Mouse (Mus musculus) midbrain, embryonic 14.5 days (tissue): ENCODE results near the gene Ssu72. TPM values are rescaled to one million over a fixed set of nuclear protein-coding genes. Genes with fewer than 3 reads are reported as not detected.
A peak's percentile ranks its signal among the peaks of the same experiment; 100 is the strongest.

Experiments used
- ATAC-seq: fragments of 200-750 bp; cut with Nextera tagmentation; 2 replicates; pipeline ENCODE4 v1.8.0; 2017; ENCODE audit warnings: moderate number of reproducible peaks, moderate library complexity; ENCODE audit not compliant: low FRiP score, low TSS enrichment
- DNase-seq: peaks from one replicate; pipeline ENCODE4 v3.0.0-alpha.2; 2015
- H3K27ac ChIP-seq: fragments of 300-500 bp; sonication (generic); replicated peaks from 2 replicates; pipeline ENCODE4 v1.5.1; 2014; ENCODE audit warnings: mild to moderate bottlenecking, low read depth, low read length, moderate library complexity
- H3K27me3 ChIP-seq: fragments of 300-500 bp; sonication (generic); 2 replicates; pipeline ENCODE4 v1.6.1; 2014; ENCODE audit warnings: low read length, control low read depth, mixed read lengths; ENCODE audit not compliant: control insufficient read depth, insufficient read depth
- H3K36me3 ChIP-seq: fragments of 300-500 bp; sonication (generic); 2 replicates; pipeline ENCODE4 v1.6.1; 2014; ENCODE audit warnings: low read length, control low read depth; ENCODE audit not compliant: control insufficient read depth, insufficient read depth
- H3K4me1 ChIP-seq: fragments of 300-500 bp; sonication (generic); 2 replicates; pipeline ENCODE4 v1.6.1; 2014; ENCODE audit warnings: mild to moderate bottlenecking, antibody characterized with exemption, low read length, control low read depth; ENCODE audit not compliant: control insufficient read depth, insufficient read depth
- H3K4me2 ChIP-seq: fragments of 300-500 bp; sonication (generic); 2 replicates; pipeline ENCODE4 v1.6.1; 2014; ENCODE audit warnings: mild to moderate bottlenecking, low read length, moderate library complexity
- H3K4me3 ChIP-seq: fragments of 300-500 bp; sonication (generic); replicated peaks from 2 replicates; pipeline ENCODE4 v1.5.1; 2014; ENCODE audit warnings: low read depth, low read length
- H3K9ac ChIP-seq: fragments of 300-500 bp; sonication (generic); replicated peaks from 2 replicates; pipeline ENCODE4 v1.6.1; 2014; ENCODE audit warnings: mild to moderate bottlenecking, low read length, moderate library complexity
- H3K9me3 ChIP-seq: fragments of 300-500 bp; sonication (generic); 2 replicates; pipeline ENCODE4 v1.6.1; 2016; ENCODE audit warnings: low read length, control low read depth, mixed read lengths; ENCODE audit not compliant: control insufficient read depth
- WGBS: fragments of 180-500 bp; shearing (Covaris S2); extraction: QIAGEN DNeasy Blood & Tissue Kit; methylation state at CpG from one replicate; pipeline ENCODE4 v1.1.7; 2014; 5-methylcytosine and 5-hydroxymethylcytosine counted together
- polyA plus RNA-seq: library from polyadenylated mRNA; unstranded; fragments of >200 nt; fragmentation: Nextera tagmentation; extraction: Ambion mirVana; gene quantifications from 2 replicates; pipeline ENCODE4 v1.2.1, GENCODE M21; 2014

The Ssu72 gene
- polyA plus RNA-seq, 1 experiment from 2014 or later: 162 TPM

- Histone ChIP-seq H3K4me2 (no peak overlapping the region), H3K4me1 (peaks cover 14% of the 10 kb centered on the region), H3K27me3 (no peaks in the 10 kb centered on the region), H3K4me3 (no peak overlapping the region), H3K27ac (no peak overlapping the region), H3K36me3 (peaks cover 47% of the 10 kb centered on the region), H3K9me3 (no peaks in the 10 kb centered on the region), H3K9ac (no peak overlapping the region)
- ATAC-seq (no peak), DNase-seq (no peak)
- 95% methylated on average over 12 of the region's 12 CpGs for WGBS
These were observed 52.4 kb downstream of the Ssu72 start for GRCm38 (mm10) chr4:155757011-155757410.

GRCm38 (mm10) chr4:155759862-155760612 is 55.4 kb downstream of the Ssu72 start:
- Histone ChIP-seq H3K27ac (no peak overlapping the region), H3K9me3 (no peaks in the 10 kb centered on the region), H3K4me2 (peak overlapping the region; percentile 97), H3K4me1 (peaks cover 14% of the 10 kb centered on the region), H3K27me3 (no peaks in the 10 kb centered on the region), H3K36me3 (peaks cover 19% of the 10 kb centered on the region), H3K9ac (peak overlapping the region; percentile 69), H3K4me3 (peak overlapping the region; percentile 79)
- WGBS: 6% methylated on average over 10 of the region's 10 CpGs
- DNase-seq (peak; percentile 59), ATAC-seq (no peak)

GRCm38 (mm10) chr4:155760613-155761355 is 56.2 kb downstream of the Ssu72 start, which contains the start of gene Atad3a:
TSS of gene Atad3a (minus strand) at chr4:155761093.
- H3K27ac ChIP-seq: 0 out of 2 replicates have a peak within 1 kb of the TSS, but pooled peaks have one; percentile 37
- peaks cover 12% of the 10 kb centered on the region for H3K36me3 ChIP-seq
- ATAC-seq (peak; percentile 95), DNase-seq (peak; percentile 98)
- H3K4me1 ChIP-seq: peaks cover 14% of the 10 kb centered on the region
- peak within 1 kb of the TSS; percentile 69 for H3K9ac ChIP-seq
- WGBS: 1% methylated on average over 67 of the region's 68 CpGs
- no peaks in the 10 kb centered on the region for H3K27me3 ChIP-seq
- no peaks in the 10 kb centered on the region for H3K9me3 ChIP-seq
- peak within 1 kb of the TSS; percentile 79 for H3K4me3 ChIP-seq
- H3K4me2 ChIP-seq: peak within 1 kb of the TSS; percentile 97

- Histone ChIP-seq H3K9ac (peak overlapping the region; percentile 59), H3K4me2 (peak overlapping the region; percentile 97), H3K27ac (0 out of 2 replicates have a peak overlapping the region, but pooled peaks have one; percentile 37), H3K4me3 (peak overlapping the region; percentile 79), H3K9me3 (no peaks in the 10 kb centered on the region), H3K36me3 (peaks cover 4% of the 10 kb centered on the region), H3K4me1 (peaks cover 14% of the 10 kb centered on the region), H3K27me3 (no peaks in the 10 kb centered on the region)
- DNase-seq: peak; percentile 15
- peak; percentile 64 for ATAC-seq
- WGBS: 2% methylated on average over 28 of the region's 28 CpGs
These were observed 56.9 kb downstream of the Ssu72 start for GRCm38 (mm10) chr4:155761356-155762099.

- H3K27ac ChIP-seq: no peak overlapping the region
- H3K9me3 ChIP-seq: no peaks in the 10 kb centered on the region
- H3K36me3 ChIP-seq: no peaks in the 10 kb centered on the region; the same call in 1 of the 2 replicates
- peaks cover 14% of the 10 kb centered on the region for H3K4me1 ChIP-seq
- 0 out of 2 replicates have a peak overlapping the region, but pooled peaks have one; percentile 97 for H3K4me2 ChIP-seq
- no peaks in the 10 kb centered on the region for H3K27me3 ChIP-seq
- H3K4me3 ChIP-seq: no peak overlapping the region
- no peak overlapping the region for H3K9ac ChIP-seq
- WGBS: 93% methylated on average over 3 of the region's 3 CpGs
- no peak for DNase-seq
- no peak for ATAC-seq
These were observed 57.8 kb downstream of the Ssu72 start for GRCm38 (mm10) chr4:155762357-155762756.

- peak overlapping the region; percentile 47 for H3K4me3 ChIP-seq
- H3K27me3 ChIP-seq: peaks cover 19% of the 10 kb centered on the region; the same call in 1 of the 2 replicates
- no peak for DNase-seq
- H3K4me1 ChIP-seq: peaks cover 13% of the 10 kb centered on the region; the same call in 1 of the 2 replicates
- no peaks in the 10 kb centered on the region for H3K36me3 ChIP-seq
- H3K27ac ChIP-seq: peak overlapping the region; percentile 70
- WGBS: 53% methylated on average over 5 of the region's 5 CpGs
- peak overlapping the region; percentile 73 for H3K9ac ChIP-seq
- peak overlapping the region; percentile 73 for H3K4me2 ChIP-seq
- no peak for ATAC-seq
- H3K9me3 ChIP-seq: no peaks in the 10 kb centered on the region
These were observed 64.9 kb downstream of the Ssu72 start for GRCm38 (mm10) chr4:155769496-155769879.

GRCm38 (mm10) chr4:155769880-155770512 is 65.4 kb downstream of the Ssu72 start:
- Histone ChIP-seq H3K36me3 (no peaks in the 10 kb centered on the region), H3K4me3 (peak overlapping the region; percentile 47), H3K27me3 (peaks cover 19% of the 10 kb centered on the region; the same call in 1 of the 2 replicates), H3K9ac (peak overlapping the region; percentile 73), H3K27ac (peak overlapping the region; percentile 70), H3K4me2 (peak overlapping the region; percentile 73), H3K9me3 (no peaks in the 10 kb centered on the region), H3K4me1 (peaks cover 18% of the 10 kb centered on the region; the same call in 1 of the 2 replicates)
- DNase-seq: peak; percentile 94
- ATAC-seq: peak; percentile 86
- under 1% methylated on average over 38 of the region's 39 CpGs for WGBS

GRCm38 (mm10) chr4:155770626-155771025 is 66.0 kb downstream of the Ssu72 start:
- 42% methylated on average over 24 of the region's 24 CpGs for WGBS

More at GRCm38 (mm10) chr4:155770626-155771025, 66.0 kb downstream of the Ssu72 start:
- no peaks in the 10 kb centered on the region for H3K36me3 ChIP-seq
- H3K9me3 ChIP-seq: no peaks in the 10 kb centered on the region
- DNase-seq (no peak), ATAC-seq (no peak; the same call in 1 of the 2 replicates)
- H3K9ac ChIP-seq: peak overlapping the region; percentile 73
- 0 out of 2 replicates have a peak overlapping the region, but pooled peaks have one; percentile 20 for H3K27ac ChIP-seq
- peaks cover 23% of the 10 kb centered on the region; the same call in 1 of the 2 replicates for H3K27me3 ChIP-seq
- H3K4me3 ChIP-seq: peak overlapping the region; percentile 47
- H3K4me2 ChIP-seq: peak overlapping the region; percentile 73
- peaks cover 19% of the 10 kb centered on the region; the same call in 1 of the 2 replicates for H3K4me1 ChIP-seq
